Mouse (Mus musculus) limb, embryonic 11.5 days (tissue): ENCODE results near the gene Gm8439. TPM values are rescaled to one million over a fixed set of nuclear protein-coding genes. Genes with fewer than 3 reads are reported as not detected.
A peak's percentile ranks its signal among the peaks of the same experiment; 100 is the strongest.
"Not testable (repeated sequence)": the region's sequence is repeated elsewhere in the genome, so short reads cannot be mapped to it uniquely, and the experiment has no call there.

Experiments
- ATAC-seq: fragments of 200-750 bp; cut with Nextera tagmentation; 2 replicates; pipeline ENCODE4 v1.8.0; 2017; ENCODE audit warnings: low read depth; ENCODE audit not compliant: insufficient number of reproducible peaks, low FRiP score, low TSS enrichment
- DNase-seq: peaks from one replicate; pipeline ENCODE4 v3.0.0-alpha.2; 2015; ENCODE audit warnings: low spot score
- H3K27ac ChIP-seq: fragments of 300-500 bp; sonication (generic); replicated peaks from 2 replicates; pipeline ENCODE4 v1.5.1; 2014; ENCODE audit warnings: low read depth, mild to moderate bottlenecking, low read length
- H3K27me3 ChIP-seq: fragments of 300-500 bp; sonication (generic); 2 replicates; pipeline ENCODE4 v1.6.1; 2014; ENCODE audit warnings: mild to moderate bottlenecking, low read length, mixed read lengths; ENCODE audit not compliant: control insufficient read depth, insufficient read depth
- H3K36me3 ChIP-seq: fragments of 300-500 bp; sonication (generic); 2 replicates; pipeline ENCODE4 v1.6.1; 2014; ENCODE audit warnings: mild to moderate bottlenecking, low read length, moderate library complexity, mixed read lengths; ENCODE audit not compliant: control insufficient read depth, insufficient read depth
- H3K4me1 ChIP-seq: fragments of 300-500 bp; sonication (generic); 2 replicates; pipeline ENCODE4 v1.6.1; 2014; ENCODE audit warnings: low read length, mixed read lengths; ENCODE audit not compliant: control insufficient read depth, insufficient read depth
- H3K4me2 ChIP-seq: fragments of 300-500 bp; sonication (generic); 2 replicates; pipeline ENCODE4 v1.6.1; 2014; ENCODE audit warnings: low read depth, mild to moderate bottlenecking, moderate library complexity; ENCODE audit not compliant: severe bottlenecking
- H3K4me3 ChIP-seq: fragments of 300-500 bp; sonication (generic); 2 replicates; pipeline ENCODE4 v1.5.1; 2014; ENCODE audit warnings: low read depth, low read length
- H3K9ac ChIP-seq: fragments of 300-500 bp; sonication (generic); 2 replicates; pipeline ENCODE4 v1.6.1; 2014; ENCODE audit warnings: mild to moderate bottlenecking, low read length
- H3K9me3 ChIP-seq: fragments of 300-500 bp; sonication (generic); 2 replicates; pipeline ENCODE4 v1.6.1; 2016; ENCODE audit warnings: low read length; ENCODE audit not compliant: control insufficient read depth
- WGBS: fragments of 180-500 bp; shearing (Covaris S2); extraction: QIAGEN DNeasy Blood & Tissue Kit; methylation state at CpG from one replicate; pipeline ENCODE4 v1.1.7; 2014; 5-methylcytosine and 5-hydroxymethylcytosine counted together
- polyA plus RNA-seq: library from polyadenylated mRNA; unstranded; fragments of >200 nt; fragmentation: Nextera tagmentation; extraction: Ambion mirVana; gene quantifications from 2 replicates; pipeline ENCODE4 v1.2.1, GENCODE M21; 2014

Gm8439 gene
- polyA plus RNA-seq, 1 experiment from 2014 or later = not detected

DNA sequence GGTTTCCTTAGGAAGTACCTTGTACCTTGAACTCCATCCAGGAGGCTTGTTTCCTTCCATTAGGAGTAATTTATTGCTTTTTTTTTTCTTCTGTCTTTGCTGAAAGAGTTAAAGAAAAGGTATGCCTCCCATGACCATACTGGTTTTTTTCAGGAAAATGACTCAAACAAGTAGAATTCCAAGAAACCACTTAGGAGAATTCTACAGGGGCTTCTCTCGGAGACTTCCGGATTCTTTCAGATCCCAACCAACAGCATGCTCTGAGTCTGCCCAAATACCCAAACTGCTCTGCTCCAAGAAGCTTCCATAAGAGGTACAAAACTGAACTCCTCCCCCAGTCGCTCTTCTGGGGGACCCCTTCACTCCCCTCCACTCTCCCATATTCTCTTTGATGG, 17.5 kb upstream of the Gm8439 start:
- H3K36me3 ChIP-seq = no peaks in the 10 kb centered on the region
- DNase-seq (no peak), ATAC-seq (no peak)
- no peak overlapping the region for H3K27ac ChIP-seq
- no peak overlapping the region for H3K9ac ChIP-seq
- H3K27me3 ChIP-seq = no peaks in the 10 kb centered on the region
- H3K4me1 ChIP-seq = peaks cover 18% of the 10 kb centered on the region
- WGBS = 76% methylated on average over 3 of the region's 3 CpGs
- H3K4me3 ChIP-seq = no peak overlapping the region
- peak overlapping the region; percentile 64 for H3K4me2 ChIP-seq
- no peaks in the 10 kb centered on the region for H3K9me3 ChIP-seq

- H3K9ac ChIP-seq = no peak overlapping the region
- H3K9me3 ChIP-seq = no peaks in the 10 kb centered on the region
- no peaks in the 10 kb centered on the region for H3K36me3 ChIP-seq
- no peak overlapping the region for H3K4me3 ChIP-seq
- WGBS = 75% methylated on average over 3 of the region's 3 CpGs
- H3K27ac ChIP-seq = no peak overlapping the region
- ATAC-seq (no peak), DNase-seq (no peak)
- no peaks in the 10 kb centered on the region for H3K27me3 ChIP-seq
- H3K4me1 ChIP-seq = peaks cover 18% of the 10 kb centered on the region
- no peak overlapping the region for H3K4me2 ChIP-seq
Measured at GRCm38 (mm10) chr4:120571691-120572090, 16.9 kb upstream of the Gm8439 start.

DNA sequence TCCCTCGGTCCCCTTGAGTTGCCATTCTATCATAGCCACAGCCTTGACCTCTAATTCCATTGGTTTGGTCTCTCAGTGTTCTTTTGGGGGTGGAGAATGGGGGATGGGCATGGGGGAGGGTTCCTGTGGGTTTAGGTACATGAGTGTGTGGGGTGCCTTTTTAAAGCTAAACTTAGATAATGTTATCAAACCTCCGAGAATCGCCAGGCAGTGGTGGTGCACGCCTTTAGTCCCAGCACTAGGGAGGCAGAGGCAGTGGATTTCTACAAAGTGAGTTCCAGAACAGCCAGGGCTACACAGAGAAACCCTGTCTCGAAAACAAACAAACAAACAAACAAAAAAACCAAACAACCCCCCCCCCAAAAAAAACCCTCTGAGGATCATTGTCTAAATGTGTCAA, 7.7 kb upstream of the Gm8439 start:
- no peak for DNase-seq
- 79% methylated on average over 5 of the region's 5 CpGs for WGBS
- Histone ChIP-seq H3K4me2 (no peak overlapping the region), H3K36me3 (no peaks in the 10 kb centered on the region), H3K27me3 (no peaks in the 10 kb centered on the region), H3K4me1 (no peaks in the 10 kb centered on the region), H3K9ac (no peak overlapping the region), H3K9me3 (no peaks in the 10 kb centered on the region), H3K27ac (no peak overlapping the region), H3K4me3 (no peak overlapping the region)
- ATAC-seq = no peak

DNA sequence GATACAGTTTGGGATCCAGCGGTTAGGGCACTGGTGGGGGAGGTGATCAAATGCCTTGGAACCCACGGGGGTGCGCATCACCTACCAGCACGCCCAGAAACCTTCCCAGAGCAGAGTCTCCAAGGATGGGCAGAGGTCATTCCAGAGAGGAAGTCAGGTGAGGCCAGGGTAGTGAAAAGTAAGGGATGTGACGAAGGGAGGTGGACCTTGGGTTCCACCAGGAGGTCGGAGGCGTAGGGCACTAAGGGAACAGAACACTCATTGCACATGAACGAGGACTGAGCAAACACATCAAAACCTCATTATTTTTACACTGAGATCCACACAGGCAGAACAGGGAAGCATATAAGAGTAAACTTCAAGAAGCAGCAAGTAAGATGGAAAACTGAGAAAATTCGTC, 6.8 kb upstream of the Gm8439 start:
- H3K9ac ChIP-seq = no peak overlapping the region
- no peak overlapping the region for H3K4me2 ChIP-seq

DNA sequence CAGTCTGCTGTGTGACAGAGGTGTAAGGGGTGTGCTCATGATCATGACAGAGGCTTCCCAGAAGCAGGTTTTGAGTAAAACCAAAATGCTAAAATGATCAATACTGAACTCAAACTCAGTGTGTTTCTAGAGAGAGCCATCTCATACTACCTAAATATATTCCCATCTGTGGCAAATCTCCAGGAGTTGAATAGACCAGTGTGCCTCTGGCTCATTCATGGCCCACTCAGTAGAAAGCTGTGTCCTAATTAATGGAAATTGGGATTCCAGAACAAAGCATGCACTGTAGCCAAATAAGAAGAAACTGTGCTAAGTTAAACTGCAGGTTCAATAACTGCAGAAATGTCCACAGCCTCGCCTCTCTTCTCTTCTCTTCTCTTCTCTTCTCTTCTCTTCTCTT, 1.6 kb upstream of the Gm8439 start:
- WGBS = 59% methylated on average over 1 of the region's 1 CpGs

More for the DNA sequence above, 6.8 kb upstream of the Gm8439 start:
- Histone ChIP-seq H3K27ac (no peak overlapping the region), H3K4me3 (no peak overlapping the region), H3K36me3 (no peaks in the 10 kb centered on the region), H3K9me3 (no peaks in the 10 kb centered on the region), H3K4me1 (no peaks in the 10 kb centered on the region), H3K27me3 (no peaks in the 10 kb centered on the region)
- 83% methylated on average over 9 of the region's 9 CpGs for WGBS
- ATAC-seq = no peak
- DNase-seq = no peak

DNA sequence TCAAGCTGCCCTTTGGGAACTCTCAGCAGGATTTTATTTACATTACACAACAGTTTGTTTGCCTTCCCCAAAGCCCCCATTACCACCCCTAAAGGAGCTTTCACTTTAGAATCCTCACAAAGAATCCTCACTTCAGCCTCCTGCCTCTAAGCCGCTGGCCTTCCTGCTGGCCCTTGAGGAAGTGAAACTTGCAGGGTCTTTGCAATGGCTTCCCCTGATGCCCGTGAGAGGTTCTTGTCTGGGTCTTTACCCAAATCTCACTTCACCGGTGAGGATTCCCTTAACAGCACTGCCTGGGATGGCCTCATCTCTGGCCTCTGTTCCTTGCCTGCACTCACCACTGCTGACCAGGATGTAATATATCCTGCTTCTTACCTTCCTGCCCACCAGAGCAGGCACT, 525 bp downstream of the Gm8439 start:
- H3K27ac ChIP-seq = no peak overlapping the region
- WGBS = 16% methylated on average over 3 of the region's 3 CpGs
- DNase-seq = no peak
- H3K4me1 ChIP-seq = no peaks in the 10 kb centered on the region
- H3K9me3 ChIP-seq = no peaks in the 10 kb centered on the region
- no peak overlapping the region for H3K4me3 ChIP-seq
- 0 out of 2 replicates have a peak, but pooled peaks cover 10% of the 10 kb centered on the region for H3K27me3 ChIP-seq
- no peak overlapping the region for H3K4me2 ChIP-seq
- ATAC-seq = no peak
- H3K36me3 ChIP-seq = no peaks in the 10 kb centered on the region
- H3K9ac ChIP-seq = no peak overlapping the region

More for the DNA sequence above, 1.6 kb upstream of the Gm8439 start:
- Histone ChIP-seq H3K36me3 (no peaks in the 10 kb centered on the region), H3K4me2 (no peak overlapping the region), H3K9me3 (no peaks in the 10 kb centered on the region), H3K27ac (no peak overlapping the region), H3K27me3 (0 out of 2 replicates have a peak, but pooled peaks cover 10% of the 10 kb centered on the region), H3K4me3 (no peak overlapping the region), H3K4me1 (no peaks in the 10 kb centered on the region), H3K9ac (no peak overlapping the region)
- DNase-seq = no peak
- no peak for ATAC-seq

DNA sequence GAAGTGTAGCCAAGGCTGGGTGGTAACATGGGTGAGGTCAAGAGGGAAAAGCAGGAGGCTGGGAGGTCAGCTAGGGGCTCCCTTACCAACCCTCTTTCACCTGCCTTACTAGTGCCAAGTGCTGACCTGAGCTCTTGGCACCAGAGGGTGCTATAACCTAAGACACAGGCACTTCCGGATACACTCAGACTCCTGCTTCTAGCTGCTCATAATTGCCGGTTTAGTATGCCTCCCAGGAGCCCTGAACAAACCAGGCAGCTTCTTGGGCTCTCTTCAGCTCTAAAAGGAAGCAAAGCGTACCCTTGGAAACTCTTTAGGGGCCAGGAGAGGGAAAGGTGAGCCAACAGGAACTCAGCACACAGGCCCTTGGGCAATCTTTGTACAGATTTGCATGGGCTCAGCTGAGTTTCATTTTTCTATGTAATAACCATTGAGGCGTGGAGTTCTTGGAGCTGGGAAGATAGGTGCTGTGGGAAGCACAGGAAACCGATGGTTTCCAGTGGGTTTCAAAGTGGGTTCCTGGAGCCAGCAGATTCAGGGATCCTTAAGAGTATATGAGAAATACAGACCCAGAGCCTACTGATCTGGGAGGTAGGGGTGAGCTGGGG, 1.4 kb downstream of the Gm8439 start:
- Histone ChIP-seq H3K4me2 (no peak overlapping the region), H3K36me3 (no peaks in the 10 kb centered on the region), H3K4me3 (no peak overlapping the region), H3K4me1 (no peaks in the 10 kb centered on the region), H3K9ac (no peak overlapping the region), H3K9me3 (no peaks in the 10 kb centered on the region), H3K27ac (no peak overlapping the region), H3K27me3 (0 out of 2 replicates have a peak, but pooled peaks cover 10% of the 10 kb centered on the region)
- peak; percentile 80 for DNase-seq
- 32% methylated on average over 5 of the region's 5 CpGs for WGBS
- no peak; the same call in 1 of the 2 replicates for ATAC-seq

GRCm38 (mm10) chr4:120590973-120591372, 2.4 kb downstream of the Gm8439 start:
- no peak for DNase-seq
- Histone ChIP-seq H3K27me3 (0 out of 2 replicates have a peak, but pooled peaks cover 10% of the 10 kb centered on the region), H3K27ac (no peak overlapping the region), H3K9ac (no peak overlapping the region), H3K4me1 (no peaks in the 10 kb centered on the region), H3K36me3 (no peaks in the 10 kb centered on the region), H3K4me2 (no peak overlapping the region), H3K9me3 (no peaks in the 10 kb centered on the region), H3K4me3 (no peak overlapping the region)
- WGBS = 84% methylated on average over 4 of the region's 4 CpGs
- no peak for ATAC-seq

GRCm38 (mm10) chr4:120596210-120596609, 7.7 kb downstream of the Gm8439 start:
- WGBS = 82% methylated on average over 1 of the region's 1 CpGs
- not testable (repeated sequence) for DNase-seq, H3K4me2 ChIP-seq, H3K27ac ChIP-seq, H3K4me3 ChIP-seq, H3K36me3 ChIP-seq, H3K9ac ChIP-seq, H3K4me1 ChIP-seq, ATAC-seq, H3K9me3 ChIP-seq, H3K27me3 ChIP-seq
